Mouse (Mus musculus): ENCODE measurements around the gene Map3k13.

DNA sequence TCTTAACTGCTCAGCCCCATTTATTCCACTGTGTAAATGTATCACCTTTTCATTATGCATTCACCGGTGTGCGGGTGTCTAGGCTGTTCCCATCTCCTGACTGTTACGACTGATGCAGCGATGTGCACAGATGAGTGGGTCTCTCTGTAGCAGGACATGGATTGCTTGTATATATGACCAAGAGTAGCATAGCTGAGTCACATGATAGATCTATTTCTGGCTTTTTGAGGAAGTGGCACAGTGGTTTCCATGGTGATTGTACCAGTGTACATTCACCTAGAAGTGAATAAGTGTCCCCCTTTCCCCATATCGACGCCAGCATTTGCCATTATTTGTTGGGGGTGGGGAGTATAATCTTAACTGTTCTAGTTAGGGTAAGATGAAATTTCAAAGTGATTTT, 119.2 kb downstream of the Map3k13 start:
- TF ChIP-seq CTCF (IDR thresholded peaks at IDR 0.05; ENCODE audit: control insufficient read depth, insufficient read depth, insufficient read length), result no peak
- no peak for TF ChIP-seq MAX (IDR thresholded peaks at IDR 0.05)
- no peak for TF ChIP-seq CEBPB (IDR thresholded peaks at IDR 0.05; ENCODE audit: low read depth)
- no peak for TF ChIP-seq USF1 (IDR thresholded peaks at IDR 0.05; ENCODE audit: low read depth)
